Mouse (Mus musculus): ENCODE measurements around the gene Gng4.

GRCm38 (mm10) chr13:13784420-13784936 is 619 bp downstream of the Gng4 start:
- no peak for TF ChIP-seq CTCF (IDR thresholded peaks at IDR 0.05; ENCODE audit: low read depth)
- no peak for TF ChIP-seq EP300 (optimal IDR thresholded peaks at IDR 0.05)

Data from stomach, postnatal 0 days (tissue).